Mouse (Mus musculus) kidney, postnatal 36 days (tissue): Measurements from ENCODE around the gene 2010300C02Rik.
"Not testable (repeated sequence)": the region's sequence is repeated elsewhere in the genome, so short reads cannot be mapped to it uniquely, and the experiment has no call there.

ENCODE experiments used
- DNase-seq, 2 experiments: peaks; one replicate each; pipeline ENCODE4 v3.0.0; 2021 to 2022; ENCODE audit warnings: mixed read lengths in 2 of 2

2010300C02Rik gene

GRCm38 (mm10) chr1:37719761-37720640, at the start of gene 2010300C02Rik:
Gene 2010300C02Rik (minus strand): TSS chr1:37720085.
- DNase-seq = peak; percentile 11 to 72

GRCm38 (mm10) chr1:37759407-37759806, 39.5 kb upstream of the 2010300C02Rik start:
- DNase-seq = no peak

GRCm38 (mm10) chr1:37744650-37745259, 24.9 kb upstream of the 2010300C02Rik start:
- DNase-seq = no peak

- DNase-seq = no peak
These were observed 22.9 kb upstream of the 2010300C02Rik start for GRCm38 (mm10) chr1:37742602-37743270.

- DNase-seq = no peak
These were observed 22.2 kb upstream of the 2010300C02Rik start for GRCm38 (mm10) chr1:37742126-37742525.

GRCm38 (mm10) chr1:37740161-37740802, 20.4 kb upstream of the 2010300C02Rik start:
- DNase-seq = no peak

- no peak for DNase-seq
These were observed 19.0 kb upstream of the 2010300C02Rik start for GRCm38 (mm10) chr1:37738895-37739294.

- DNase-seq = no peak
These were observed 17.2 kb upstream of the 2010300C02Rik start for GRCm38 (mm10) chr1:37737045-37737444.

- DNase-seq = no peak
These were observed 16.0 kb upstream of the 2010300C02Rik start for GRCm38 (mm10) chr1:37735932-37736331.

GRCm38 (mm10) chr1:37734841-37735240, 15.0 kb upstream of the 2010300C02Rik start:
- no peak for DNase-seq

GRCm38 (mm10) chr1:37729353-37729752, 9.5 kb upstream of the 2010300C02Rik start:
- DNase-seq = no peak

GRCm38 (mm10) chr1:37728053-37728452, 8.2 kb upstream of the 2010300C02Rik start:
- no peak for DNase-seq

- no peak for DNase-seq
These were observed 7.3 kb upstream of the 2010300C02Rik start for GRCm38 (mm10) chr1:37727186-37727585.

GRCm38 (mm10) chr1:37726426-37726825, 6.5 kb upstream of the 2010300C02Rik start:
- no peak for DNase-seq

- no peak for DNase-seq
These were observed 6.0 kb upstream of the 2010300C02Rik start for GRCm38 (mm10) chr1:37725880-37726279.

GRCm38 (mm10) chr1:37721092-37721491, 1.2 kb upstream of the 2010300C02Rik start:
- no peak for DNase-seq

GRCm38 (mm10) chr1:37719030-37719723, 708 bp downstream of the 2010300C02Rik start:
- DNase-seq = no peak

- no peak for DNase-seq
These were observed 1.4 kb downstream of the 2010300C02Rik start for GRCm38 (mm10) chr1:37718516-37718915.

- DNase-seq = no peak
These were observed 2.3 kb downstream of the 2010300C02Rik start for GRCm38 (mm10) chr1:37717415-37718195.

- DNase-seq = not testable (repeated sequence)
These were observed 7.5 kb downstream of the 2010300C02Rik start for GRCm38 (mm10) chr1:37712357-37712737.

GRCm38 (mm10) chr1:37711596-37712356, 8.1 kb downstream of the 2010300C02Rik start:
- no peak for DNase-seq
